Mouse (Mus musculus) natural killer cell, adult 2 months (primary cell): ENCODE results near the gene Erf.
"Not testable (repeated sequence)": the region's sequence is repeated elsewhere in the genome, so short reads cannot be mapped to it uniquely, and the experiment has no call there.

Experiments used
- DNase-seq, 2 experiments: peaks; one replicate each; pipeline ENCODE4 v3.0.0; 2022; ENCODE audit warnings: low spot score in 2 of 2

Gene Erf

DNA sequence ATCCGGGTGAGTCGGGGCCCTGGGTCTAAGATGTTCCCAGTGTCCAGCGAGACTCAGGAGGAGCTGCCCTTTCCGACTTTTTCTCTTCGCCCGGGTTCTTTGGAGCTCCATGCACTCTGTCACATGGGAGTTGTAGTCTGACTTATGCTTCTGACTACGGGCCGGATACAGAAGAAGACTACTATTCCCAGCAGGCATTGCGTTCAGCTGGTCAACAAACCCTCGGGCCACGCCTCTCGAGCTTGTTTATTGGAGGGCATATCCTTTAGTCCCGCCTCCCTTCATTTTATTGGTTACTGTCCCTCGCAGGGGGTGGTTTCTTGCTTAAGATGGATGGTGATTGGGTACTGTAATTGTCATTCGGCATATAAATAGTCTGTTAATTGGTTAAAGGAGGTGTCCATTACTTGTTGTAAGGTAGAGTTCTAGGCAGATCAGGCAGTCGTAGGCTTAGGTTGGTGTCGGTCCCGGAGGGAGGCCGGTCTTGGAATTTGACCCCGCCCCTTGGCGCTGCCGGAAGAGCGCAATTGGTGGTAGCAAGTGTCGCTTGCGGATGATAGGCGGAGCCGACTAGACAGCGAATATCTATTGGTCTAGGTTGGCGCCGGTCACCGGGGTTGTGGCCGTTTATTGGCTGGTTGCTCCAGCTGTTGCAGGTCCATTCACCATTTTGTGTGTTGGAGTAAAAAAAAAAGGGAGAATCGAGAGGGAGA is 17.3 kb upstream of the Erf start:
- DNase-seq, result peak; percentile 99

DNA sequence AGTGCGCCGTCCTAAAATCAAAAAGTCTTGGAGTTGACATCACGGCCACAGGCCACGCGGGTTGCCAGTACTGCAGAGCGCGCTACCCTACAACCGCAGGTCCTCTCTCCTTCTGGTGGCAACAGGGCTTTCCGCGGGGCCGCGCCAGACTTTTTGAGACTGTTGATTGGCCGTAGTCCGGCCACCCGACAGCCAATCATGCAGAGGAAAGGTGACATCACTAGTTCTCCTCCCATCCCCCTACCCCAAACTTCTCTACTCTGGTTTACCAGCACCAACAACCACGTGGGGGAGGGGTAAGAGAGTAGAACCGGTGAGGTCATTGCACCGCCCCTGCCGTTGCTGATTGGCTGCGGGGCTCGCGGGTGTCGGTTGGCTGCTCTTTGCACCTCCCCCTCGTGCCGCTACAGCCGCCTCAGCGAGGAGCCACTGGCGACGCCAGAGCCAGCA is 16.8 kb upstream of the Erf start, which contains the start of gene Cic:
Gene Cic, plus strand, starts transcription at position 404 of the 450 bp plus-strand sequence.
- DNase-seq, result peak; percentile 100

DNA sequence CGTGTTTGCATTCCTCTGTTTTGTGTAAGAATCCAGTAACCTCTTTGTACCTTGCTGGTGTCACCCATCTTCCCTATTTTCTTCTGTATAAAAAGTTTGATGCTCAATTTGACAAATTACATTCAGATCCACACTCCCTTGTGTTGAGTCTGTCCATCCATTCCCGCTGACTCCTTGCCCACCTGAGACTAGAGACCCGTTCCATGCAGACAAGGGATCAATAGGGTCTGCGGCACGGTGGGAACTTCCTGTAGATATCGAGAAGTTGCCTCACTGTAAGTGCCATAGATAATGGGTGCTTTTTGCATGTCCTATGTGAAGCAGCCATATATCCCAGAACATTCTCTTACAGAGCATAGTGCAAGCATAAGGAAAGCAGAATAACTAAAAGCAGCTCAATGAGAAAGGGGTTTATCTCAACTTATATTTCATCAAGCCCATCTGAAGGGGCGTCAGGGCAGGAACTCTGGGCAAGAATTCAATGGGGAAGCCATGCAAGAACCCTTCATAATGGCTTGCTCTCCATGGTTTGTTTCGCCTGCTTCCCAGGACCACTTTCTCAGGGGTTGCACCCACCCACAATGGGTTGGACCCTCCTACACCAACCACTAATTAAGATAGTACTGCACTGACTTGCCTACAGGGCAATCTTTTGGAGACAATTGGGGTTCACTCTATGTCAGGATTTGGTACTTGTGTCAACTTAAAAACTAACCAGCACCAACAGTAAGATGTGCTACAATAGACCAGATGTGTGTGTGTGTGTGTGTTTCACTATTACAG is 15.8 kb upstream of the Erf start:
- no peak for DNase-seq

DNA sequence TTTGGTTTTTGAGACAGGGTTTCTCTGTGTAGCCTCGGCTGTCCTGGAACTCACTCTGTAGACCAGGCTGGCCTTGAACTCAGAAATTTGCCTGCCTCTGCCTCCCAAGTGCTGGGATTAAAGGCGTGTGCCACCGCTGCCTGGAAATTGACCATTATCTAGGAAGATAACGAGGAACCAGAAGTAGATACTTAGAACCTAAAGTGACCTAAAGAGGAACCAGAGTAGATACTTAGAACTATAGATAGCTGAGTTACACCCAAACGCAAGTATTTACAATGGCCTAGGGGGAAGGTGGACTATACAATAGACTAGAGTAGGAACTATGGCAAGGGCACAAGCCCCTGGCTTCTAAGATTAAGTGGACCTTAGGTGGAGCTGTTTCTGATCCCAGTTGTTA is 15.2 kb upstream of the Erf start:
- not testable (repeated sequence) for DNase-seq

DNA sequence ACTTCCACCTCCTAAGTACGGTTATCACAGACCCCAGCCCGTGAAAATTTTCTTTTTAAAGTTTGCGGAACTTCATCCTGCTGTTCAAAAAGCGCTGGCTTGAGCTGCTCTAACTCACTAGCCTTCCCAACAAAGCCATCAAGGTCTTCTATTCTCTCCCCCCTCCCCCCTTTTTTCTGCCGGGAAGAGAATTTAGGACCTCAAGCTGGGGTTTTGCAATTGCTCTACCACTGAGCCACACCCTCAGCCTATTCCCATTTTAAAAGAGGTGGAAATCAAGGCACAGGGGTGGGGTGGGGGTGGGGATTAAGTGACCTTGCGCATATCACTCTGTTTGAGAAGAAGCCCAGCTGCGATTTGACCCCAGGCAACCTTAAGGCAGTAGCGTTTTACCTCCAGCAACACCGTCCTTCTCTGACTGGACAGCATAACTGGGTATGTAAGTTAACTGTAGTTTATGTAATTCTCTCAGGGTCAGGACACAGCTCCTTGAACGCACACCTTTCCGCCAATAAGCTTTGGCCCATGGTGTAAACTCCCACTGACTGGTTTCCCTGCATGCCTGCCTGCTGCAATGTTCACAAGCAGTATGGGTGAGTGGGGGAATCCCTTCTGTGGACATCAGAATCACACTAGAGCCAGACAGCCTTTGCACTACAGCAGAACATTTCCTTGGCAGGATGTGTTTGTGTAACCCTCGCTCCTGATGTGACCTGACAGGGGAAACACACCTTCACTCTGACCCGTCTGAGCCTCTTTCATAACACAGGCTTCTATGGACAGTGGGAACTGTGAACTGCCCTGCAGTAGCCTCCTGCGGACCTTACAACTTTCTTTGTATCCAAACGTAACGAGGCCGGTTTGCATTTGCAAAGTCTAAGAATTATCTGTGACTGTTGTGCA is 13.7 kb upstream of the Erf start:
- no peak for DNase-seq

DNA sequence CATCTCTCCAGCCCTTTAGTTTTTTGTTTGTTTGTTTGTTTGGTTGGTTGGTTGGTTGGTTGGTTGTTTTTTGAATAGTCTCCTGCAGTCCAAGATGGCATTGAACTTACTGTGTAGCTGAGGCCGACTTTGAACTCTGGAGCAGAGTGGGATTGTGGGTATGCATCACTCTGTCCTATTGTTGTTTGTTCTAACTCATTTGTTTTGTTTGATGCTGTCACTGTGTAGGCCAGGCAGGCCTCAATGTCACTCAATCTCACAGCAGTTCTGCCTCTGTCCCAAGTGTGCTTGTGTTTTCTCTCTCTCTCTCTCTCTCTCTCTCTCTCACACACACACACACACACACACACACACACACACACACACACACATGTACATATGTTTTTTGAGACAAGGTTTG is 11.3 kb upstream of the Erf start:
- no peak for DNase-seq

DNA sequence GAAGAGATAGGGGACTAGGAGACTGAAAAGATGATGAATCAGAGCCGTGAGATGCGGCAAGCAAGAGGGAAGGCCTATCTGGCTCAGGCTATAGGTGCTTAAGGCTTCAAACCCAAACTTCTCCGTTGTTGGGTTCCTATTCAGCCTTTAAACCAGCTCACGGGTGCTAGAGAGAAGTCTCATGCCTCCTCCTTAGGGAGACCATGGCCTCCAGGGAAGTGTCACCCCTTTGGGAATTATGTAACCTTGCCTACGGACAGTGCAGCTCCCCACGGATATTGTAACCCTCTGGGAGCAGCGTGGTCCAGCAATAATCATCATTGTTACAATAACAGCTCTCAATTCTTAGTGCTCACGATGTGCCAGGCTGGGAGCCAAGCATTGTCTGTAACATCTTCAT is 1.3 kb upstream of the Erf start:
- DNase-seq, result no peak

DNA sequence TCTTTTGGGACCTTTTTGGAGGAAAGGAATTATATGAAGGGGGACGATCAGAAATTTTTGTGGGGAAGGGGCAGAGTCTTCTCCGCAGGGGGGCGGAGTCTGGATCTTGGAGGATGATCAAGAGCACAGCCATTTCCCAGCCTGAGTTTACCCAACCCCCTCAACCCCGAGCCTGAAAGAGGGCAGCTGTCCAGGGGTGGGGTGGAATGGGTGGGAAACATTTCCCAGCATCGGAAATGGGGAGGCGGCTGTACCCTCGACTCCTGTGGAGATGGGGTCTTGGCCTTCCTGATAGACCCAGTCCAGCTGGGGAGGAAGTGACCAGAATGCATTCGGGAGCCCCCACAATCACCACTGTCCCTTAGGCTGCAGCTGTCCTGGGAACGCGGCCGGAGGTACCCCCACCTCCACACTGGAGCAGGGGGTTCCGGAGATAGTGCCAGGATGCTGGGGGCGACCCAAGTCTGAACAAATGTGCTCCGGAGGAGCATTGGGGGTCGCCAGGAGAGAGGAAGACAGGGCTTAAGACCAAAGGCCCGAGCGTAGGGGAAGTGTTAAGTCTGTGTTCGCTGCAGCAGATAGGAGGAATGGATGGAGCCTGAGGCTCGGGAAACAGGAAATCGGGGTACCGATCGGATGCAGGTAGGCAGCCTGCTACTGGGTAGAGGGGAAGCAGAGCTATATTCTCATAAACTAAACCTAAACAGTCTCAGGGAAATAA is 670 bp upstream of the Erf start:
- DNase-seq, result no peak

DNA sequence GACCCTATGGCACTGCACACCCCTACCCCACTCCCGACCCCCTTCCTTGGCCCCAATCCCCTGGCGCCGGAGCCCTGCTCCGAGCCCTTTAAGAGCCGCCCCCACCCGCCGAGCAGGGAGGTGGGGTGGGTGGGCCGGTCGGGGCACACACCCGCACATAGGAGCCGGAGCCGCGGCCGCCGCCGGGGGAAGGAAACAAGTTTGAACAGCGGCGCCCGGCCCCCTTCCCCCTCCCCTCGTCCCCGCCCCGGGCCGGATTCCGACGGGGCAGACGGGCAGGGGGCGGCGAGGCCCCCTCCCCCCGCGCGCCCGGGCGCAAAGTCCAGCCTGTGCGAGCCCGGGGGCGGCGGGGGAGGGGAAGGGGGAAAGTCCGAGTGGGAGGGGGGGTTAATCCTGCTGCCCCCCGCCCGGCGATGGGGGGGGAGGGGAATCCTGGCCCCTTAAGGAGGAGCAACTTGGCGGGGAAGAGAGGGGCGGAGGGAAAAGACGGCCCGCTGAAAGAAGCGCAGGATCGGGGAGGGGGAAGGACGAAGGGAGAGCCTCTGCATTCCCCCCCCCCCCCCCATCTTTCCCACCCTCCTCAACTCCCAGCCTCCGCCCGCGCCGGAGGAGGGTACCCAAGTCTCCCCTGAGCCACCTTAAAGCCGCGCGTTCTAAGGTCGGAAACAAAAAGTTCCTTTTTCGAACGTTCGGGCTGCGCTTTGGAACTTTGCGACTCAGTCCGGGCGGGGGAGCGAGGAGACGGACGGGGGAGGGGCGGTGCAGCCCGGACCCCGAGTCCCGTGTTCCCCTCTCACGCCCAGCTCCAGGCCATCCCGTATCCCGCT is 1.0 kb downstream of the Erf start:
- peak in 1 of 2 experiments; percentile 58 for DNase-seq

DNA sequence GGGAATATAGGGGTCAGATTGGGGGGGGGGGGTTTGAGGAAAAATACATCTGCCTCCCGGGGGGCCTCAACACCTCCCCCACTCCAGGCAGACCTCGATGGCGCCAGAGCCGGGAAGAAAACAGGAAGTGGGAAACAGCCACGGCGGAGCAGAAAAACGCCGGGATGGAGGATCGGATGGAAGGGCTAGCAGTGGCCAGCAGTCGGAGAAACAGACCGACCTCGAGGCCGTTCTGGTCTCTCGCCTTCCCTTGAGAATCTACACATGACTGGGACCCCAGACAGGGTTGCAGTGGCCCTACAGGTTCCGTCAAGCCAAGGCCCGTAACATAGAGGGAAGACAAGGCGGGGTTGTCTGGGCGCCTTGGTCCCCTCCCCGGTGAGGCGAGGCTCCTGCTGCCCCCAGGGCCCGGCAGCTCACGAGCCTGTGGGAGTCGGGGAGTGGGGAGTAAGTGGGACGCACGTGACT is 1.7 kb downstream of the Erf start:
- DNase-seq, result no peak

DNA sequence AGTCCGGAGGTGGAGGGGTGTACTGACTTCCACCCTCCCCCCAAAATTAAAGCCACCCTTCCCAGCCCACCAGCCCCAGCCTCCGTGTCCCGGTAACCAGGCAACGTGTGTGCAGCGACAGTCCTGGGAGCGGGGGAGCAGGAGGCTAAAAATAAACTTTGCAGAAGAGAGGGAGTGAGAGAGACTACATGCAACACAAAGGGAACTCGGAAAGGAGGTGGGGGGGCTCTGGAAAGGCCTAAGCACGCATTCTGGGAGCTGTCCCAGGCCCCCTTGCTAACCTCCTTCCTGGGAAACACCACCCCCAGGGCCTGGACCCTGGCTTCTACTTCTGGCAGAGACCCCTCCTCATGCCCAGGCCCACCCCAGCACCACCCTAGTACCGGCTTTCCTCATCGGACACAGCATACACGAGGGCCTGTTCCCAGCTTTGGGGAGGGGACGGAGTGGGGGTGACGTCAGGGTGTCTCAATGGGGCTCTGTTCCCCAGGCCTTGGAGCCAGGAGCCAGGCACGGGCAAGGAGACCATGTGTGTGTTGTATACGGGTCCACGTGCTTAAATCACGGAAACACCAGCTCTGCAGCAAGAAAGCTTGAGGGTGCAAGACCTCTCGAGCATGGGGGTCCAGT is 2.4 kb downstream of the Erf start:
- no peak for DNase-seq

DNA sequence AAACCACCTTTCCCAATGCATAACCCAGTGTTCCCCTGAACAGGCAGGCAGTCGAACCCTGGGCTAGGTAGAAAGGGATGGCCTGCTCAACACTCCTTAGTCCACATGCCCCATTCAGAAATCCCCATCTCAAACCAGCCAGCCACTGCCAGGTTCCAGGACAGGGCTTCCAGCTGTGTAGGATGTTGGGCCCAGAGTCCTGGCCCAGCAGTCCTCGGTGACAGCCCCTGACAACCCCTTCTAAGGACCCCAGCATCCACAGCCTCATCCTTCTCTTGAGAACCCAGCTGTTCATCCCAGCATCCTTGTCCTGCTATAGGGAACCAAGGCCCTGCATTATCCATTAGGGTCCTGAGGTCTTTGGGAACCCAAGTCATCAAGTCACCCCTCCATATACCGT is 3.1 kb downstream of the Erf start:
- DNase-seq, result no peak

DNA sequence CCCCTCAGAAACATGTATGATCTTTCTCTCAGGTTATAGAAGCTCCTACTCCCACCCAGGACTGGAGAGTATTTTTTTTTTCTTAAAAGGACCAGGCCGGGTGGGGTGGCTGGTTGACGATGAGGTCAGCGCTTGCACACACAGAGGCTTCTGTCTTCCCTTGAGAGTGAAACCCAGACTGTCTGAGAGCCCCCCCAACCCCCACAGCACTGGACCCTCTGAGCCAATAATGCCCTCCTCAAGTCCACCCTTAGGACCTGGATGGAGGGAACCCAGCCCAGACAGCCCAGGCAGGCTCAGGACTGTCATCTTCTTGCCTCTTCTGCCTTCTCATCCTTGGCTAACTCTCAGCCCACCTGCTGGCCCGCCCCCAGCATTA is 3.8 kb downstream of the Erf start:
- DNase-seq, result no peak

DNA sequence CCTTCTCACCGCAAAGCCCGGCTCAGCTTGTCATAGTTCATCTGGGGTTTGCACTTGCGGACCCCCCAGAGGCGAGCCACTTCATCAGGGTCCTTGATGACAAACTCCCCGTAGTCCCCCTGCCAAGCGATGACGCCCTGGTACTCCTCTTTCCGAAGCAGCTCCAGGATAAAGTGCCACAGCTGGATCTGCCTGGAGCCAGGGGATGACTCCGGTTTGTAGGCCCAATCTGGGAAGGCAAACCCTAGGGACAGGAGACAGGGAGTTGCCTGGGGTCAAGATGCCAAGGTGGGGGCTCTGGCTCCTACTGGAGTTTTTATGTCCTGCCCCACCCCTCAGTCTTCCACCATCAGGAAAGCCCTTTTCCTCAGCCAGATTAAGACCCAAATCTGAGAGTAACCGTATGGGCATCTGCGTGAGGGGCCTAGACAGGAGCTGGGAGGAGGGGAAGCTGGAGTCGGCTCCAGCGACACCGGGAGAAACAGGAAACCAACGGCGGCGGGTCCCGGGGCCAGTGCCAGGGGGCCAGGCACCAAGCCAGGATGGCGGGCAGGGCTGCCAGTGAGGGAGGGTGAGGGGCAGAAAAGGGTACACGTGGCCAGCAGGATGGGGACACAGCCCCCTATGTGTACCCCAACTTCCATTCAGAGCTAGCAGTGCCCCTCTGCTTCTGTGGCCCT is 4.3 kb downstream of the Erf start:
- no peak for DNase-seq

DNA sequence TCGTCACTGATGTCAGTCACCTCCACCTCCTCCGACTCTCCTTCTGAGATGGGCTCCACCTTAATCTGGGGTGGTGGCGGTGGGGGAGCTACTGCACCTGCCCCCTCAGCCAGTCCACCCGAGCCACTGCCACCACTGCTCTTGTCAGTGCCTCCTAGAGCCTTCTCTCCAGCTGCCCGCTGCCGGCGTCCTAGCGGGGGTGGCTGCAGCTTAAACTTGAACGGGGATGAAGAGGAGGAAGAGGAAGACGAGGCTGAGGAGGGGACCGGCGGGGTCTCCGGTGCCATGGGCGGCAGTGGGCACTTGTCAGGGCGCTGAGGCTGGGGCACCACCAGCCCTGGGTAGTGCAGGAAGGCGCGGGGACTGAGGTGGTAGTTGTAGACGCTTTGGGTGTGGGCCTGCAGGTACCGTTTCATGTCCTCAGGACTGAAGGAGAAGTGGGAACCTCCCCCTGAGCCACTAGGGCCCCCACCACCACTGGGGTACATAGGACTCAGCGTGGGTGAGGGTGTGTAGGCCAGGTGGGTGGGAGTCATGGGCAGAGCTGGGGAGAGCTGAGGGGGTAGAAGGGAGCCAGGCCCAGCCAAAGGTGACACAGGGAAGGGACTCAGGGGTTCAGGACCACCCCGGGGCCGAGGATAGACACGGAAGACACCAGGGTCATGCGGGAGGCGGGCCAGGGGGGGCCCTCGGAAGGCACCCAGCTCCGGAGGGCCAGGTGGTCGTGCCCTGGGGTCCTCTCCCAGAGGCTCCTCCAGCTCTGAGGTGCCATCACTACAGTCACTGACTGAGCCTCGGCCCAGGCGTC is 5.8 kb downstream of the Erf start:
- DNase-seq, result no peak

DNA sequence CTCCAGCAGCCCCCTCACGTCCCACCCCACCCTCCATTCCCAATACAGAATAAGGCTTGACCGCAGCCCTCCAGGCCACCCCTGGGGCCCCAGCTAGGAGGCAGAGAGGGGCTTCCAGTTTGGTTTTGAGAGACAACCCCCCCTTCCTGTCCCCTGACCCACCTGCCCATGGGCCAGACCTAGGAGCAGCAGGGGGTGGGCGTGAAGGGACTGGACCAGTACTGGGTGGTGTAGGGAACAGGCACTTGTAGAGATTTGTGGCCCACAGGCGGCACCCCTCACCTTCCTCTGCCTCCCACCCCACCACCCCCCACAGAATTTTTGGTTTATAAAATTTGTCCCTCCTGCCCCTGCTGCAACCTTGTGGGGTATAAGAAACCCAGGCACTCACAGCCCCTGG is 7.2 kb downstream of the Erf start:
- DNase-seq, result no peak

DNA sequence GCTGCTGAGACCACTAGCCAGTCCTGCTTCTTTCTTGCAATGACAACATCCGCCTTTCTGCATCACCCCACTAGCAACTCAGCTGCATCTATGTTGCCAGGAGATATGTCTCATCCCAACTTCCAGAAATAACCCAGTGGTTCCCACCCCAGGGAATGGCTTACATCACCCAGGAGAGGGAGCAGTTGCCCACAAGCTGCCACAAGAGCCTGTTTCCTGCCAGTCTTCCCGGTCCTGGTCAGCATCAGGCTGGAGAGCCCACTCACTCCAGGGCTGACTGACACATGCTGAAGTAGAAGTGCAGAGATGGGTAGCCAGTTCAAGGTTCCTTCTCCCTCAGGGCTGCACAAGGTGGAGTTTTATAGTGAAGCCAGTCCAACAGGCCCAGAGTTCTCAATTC is 9.5 kb downstream of the Erf start:
- DNase-seq, result no peak

DNA sequence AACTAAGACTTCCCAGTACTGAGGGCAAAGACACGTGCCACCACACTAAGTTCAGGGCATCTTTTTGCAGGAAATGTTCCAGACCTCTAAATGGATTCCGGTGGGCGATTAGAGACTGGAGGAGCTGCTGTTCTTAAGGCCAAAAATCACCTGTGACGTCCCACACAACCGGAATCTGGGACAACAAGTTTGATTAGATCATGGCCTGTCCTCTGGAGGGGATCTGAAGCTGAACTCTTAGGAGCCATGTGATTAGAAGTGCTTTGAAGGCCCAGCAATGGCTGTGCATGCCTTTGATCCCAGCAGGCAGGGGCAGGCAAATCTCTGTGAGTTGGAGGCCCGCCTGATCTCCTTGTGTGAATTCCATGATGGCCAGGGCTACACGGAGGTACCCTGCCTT is 9.9 kb downstream of the Erf start:
- DNase-seq, result no peak
